Mouse (Mus musculus) right cerebral cortex, postnatal 36 days (tissue): ENCODE data around the gene Wdr93.
"Not testable (repeated sequence)": the region's sequence is repeated elsewhere in the genome, so short reads cannot be mapped to it uniquely, and the experiment has no call there.

Experiments
- DNase-seq, 2 experiments: peaks; one replicate each; pipeline ENCODE4 v3.0.0; 2022; ENCODE audit warnings: low spot score in 2 of 2, mixed read lengths in 1 of 2

The Wdr93 gene

DNA sequence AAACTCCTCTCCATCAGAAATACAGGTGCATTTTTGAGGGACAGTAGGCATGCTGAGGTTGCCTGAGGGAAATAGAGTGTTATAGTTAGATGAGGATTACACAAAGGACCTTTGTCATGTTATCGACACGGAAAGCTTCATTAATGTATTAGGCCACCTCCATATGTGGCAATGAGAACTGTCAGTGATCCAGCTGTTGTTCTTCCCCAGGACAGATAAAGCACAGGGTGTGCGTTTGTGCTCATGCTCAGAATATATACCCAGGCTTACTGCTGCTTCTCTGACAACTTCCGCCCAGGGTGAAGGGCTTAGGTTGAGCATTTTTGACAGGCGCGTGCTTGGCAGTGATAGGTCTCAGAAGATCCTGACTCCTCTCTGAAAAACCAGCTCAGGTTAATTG lies 6.5 kb downstream of the Wdr93 start:
- no peak for DNase-seq

GRCm38 (mm10) chr7:79756334-79756733 lies 13.4 kb downstream of the Wdr93 start:
- no peak for DNase-seq

- DNase-seq, result no peak
Measured at GRCm38 (mm10) chr7:79758176-79758575, 15.2 kb downstream of the Wdr93 start.

DNA sequence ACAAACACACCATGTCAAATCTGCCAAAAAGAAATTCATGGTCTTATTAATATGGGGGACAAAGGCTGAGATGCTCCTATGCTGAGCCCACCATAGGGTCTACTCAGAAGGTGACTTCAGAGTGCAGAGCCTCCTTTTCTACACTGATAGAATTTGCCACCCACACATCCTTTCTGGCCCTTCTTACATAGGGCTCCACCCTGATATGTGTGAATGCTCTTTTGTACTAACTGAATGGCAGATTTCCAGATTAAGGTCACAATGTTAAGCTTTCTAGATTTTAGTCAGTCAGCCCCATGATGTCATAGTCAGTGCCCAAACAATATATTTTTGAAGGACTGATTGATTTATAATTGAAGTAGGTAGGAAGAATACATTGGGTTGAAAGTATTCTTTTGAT lies 16.8 kb downstream of the Wdr93 start:
- DNase-seq, result no peak

- DNase-seq, result no peak
Measured at GRCm38 (mm10) chr7:79761124-79761876, 18.3 kb downstream of the Wdr93 start.

GRCm38 (mm10) chr7:79762106-79762505 lies 19.1 kb downstream of the Wdr93 start:
- DNase-seq, result no peak

DNA sequence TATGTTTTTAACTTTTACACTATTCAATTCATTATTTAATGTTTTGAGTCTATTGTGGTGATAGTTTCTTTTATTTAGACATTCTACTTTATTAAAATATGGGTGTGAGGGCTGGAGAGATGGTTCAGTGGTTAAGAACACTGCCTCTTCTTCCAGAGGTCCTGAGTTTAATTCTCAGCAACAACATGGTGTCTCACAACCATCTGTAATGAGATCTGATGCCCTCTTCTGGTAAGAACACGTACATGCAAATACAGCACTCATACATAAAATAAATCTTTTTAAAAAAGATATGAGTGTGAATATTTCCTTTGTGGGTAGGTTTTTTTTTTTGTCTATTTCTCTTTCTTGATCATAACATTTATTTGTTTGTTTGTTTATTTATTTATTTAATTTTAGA lies 23.0 kb downstream of the Wdr93 start:
- no peak for DNase-seq

- DNase-seq, result no peak
Measured at GRCm38 (mm10) chr7:79769664-79770063, 26.7 kb downstream of the Wdr93 start.

- DNase-seq, result peak in 1 of 2 experiments; percentile 57
Measured at GRCm38 (mm10) chr7:79771561-79772512, 28.9 kb downstream of the Wdr93 start.

DNA sequence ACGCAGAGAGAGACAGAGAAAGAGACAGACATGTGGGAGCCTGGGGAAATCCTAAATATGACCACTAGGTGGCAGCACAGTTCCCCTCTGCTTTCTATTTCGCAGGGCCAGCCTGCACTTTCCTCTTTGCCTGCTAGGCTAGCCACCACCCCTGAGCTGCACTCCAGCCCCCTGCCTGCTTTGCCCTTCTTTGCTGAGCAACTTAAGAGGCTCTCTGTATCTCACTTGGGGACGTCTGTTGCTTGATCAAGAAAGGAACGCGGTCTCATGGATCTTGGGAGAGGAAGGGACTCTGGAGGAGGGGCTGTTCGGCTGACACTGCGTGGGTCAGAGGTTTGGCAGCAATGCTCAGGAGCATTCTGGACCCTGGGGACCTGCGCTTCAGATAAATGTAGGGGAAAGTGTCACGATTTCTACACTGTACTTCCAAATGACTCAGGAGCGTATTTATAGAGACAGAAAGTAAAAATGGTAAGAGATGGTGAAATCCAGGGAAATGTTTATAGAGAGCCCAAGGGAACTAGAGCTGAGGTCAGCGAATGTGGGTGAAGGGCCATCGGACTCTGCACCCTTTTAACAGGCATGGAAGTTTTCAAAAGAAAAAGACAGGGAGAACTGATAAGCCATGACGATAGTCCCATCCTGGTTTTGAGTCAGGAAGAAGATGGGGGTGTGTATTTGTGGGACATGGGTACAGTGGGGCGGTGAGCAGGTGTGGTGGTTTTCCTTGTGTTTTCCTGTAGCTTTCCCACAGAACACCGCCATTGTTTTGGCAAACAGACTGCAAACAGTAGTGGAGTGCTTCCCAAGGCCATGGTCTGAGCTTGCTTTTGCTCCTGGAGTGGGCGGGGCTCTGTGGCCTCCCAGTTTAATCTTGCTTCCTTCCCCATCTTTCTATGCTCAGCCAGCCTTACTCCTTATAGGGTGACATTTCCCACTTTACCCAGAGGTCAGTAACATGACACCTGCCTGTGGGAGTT lies 38.0 kb downstream of the Wdr93 start:
- peak; percentile 32 to 41 for DNase-seq

DNA sequence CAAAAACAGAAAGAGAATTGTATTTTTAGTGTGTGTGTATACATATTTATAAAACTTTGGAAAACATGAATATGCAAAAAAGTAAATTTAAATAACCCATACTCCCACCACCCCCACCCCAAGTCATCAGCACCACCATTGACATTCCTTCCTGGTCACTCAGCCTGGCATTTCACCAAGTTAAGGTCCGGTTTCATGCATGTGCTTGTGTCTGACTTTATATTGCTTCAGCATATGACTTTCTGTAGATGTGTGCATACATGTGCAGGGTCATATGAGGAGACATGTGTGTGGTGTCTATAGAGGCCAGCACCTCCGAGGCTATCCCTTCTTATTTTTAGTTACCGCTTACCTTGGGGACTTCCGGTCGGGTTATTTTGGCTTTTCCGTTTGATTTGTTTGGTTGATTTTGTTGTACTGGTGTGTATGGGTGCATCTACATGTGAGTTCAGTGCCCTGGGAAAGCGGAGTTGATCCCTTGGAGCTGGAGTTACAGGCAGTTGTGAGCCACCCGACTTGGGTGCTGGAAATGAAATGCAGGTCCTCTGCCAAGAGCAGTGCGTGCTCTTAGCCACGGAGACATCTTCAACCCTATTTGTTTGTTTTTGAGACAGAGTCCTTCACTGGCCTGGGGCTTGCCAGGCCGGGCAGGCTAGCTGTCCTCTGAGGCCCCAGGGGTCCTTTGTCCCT lies 39.0 kb downstream of the Wdr93 start:
- no peak for DNase-seq

DNA sequence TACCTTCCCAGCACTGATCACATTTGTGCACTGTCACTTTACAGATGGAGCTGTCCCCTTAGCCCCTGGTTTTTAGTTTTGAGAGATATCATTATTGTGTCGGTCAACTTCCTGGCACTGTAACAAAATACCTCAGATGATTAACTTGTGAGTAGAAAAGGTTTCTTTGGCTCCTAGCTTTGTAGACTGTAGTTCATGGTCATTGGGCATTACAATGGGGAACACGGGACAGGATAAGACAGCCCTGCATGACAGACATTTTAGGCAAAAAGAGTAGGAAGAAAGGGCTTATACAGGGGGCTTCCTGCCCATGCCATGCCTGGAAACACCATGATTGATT lies 39.5 kb downstream of the Wdr93 start:
- DNase-seq, result no peak

DNA sequence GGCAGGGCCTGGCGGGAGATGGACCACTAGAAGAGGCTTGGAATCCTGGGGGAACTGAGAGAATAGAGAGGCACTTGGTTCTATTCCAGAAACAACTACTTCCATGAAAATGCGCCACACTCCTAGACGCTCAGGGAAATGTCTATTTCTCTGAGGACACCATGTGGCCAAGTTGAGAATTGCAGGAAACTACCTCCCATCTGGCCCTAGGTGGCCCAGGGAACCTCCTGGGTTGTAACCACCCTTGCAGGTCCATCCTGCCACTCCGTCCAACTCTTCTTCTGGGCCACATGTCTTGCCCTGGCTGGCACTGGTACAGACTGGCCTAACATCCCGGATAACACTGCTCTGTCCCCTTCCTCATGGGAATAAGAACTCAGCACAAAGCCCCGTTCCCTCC lies 43.3 kb downstream of the Wdr93 start:
- DNase-seq, result peak in 1 of 2 experiments; percentile 33

DNA sequence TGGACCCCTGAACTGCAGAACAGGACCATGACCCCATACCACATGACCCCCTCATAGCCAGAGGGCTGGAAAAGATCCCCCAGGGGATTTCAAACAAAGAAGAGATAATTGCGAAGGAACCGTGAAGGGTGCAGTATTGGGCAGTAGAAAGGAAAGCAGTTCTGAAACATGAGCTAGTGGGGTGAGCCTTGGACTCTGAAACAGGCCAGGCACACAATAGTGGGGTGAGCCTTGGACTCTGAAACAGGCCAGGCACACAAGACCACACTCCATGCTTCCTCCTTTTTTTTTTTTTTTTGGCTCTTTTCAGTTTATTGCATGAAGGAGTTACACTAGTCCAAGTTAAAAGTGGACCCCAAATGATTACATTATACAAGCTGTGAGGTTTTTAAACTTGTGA lies 46.8 kb downstream of the Wdr93 start:
- not testable (repeated sequence) for DNase-seq

- DNase-seq, result no peak
Measured at GRCm38 (mm10) chr7:79792635-79793421, 49.9 kb downstream of the Wdr93 start.

DNA sequence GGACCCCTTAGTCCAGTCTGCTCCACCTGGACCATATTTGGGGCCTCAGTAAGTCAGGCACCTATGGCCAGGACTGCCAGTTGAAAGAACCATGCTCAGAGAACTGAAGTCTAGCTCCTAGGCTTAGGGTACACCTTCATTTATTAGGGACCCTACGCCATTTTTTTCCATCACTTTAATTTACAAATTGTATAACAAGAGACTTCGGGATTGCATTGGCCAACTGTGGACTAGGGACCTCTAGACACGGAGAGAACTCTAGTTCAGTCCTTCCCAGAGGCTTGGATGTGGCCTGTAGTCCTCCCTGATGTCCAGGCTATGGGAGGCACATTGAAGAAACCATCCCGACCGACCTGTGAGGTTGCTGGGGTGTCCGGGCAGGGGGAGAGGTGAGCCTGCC lies 50.7 kb downstream of the Wdr93 start, which contains the start of gene Mesp1:
Mesp1 (minus strand) TSS at position 101 of the 400 bp plus-strand sequence.
- no peak for DNase-seq

GRCm38 (mm10) chr7:79798606-79799005 lies 55.6 kb downstream of the Wdr93 start:
- DNase-seq, result no peak

- peak; percentile 59 to 61 for DNase-seq
Measured at GRCm38 (mm10) chr7:79799048-79799447, 56.1 kb downstream of the Wdr93 start.

DNA sequence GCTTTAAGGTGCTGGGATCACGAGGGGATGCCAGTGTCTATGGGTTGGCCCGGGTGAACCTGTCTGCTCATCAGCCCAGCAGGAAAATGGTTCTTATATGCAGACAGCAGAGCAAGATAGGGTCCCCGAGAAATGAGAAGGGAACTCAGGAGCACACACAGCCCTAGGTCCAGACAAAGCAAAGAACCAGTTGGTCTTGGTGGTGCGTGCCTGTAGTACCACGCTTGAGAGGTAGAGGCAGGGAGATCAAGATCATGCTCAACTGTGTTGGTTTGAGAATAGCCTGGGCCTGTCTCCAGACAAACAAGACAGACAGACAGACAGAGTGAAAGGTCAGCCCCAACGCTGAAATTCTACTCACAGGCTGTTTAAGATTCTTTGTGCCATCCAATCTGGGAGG lies 56.5 kb downstream of the Wdr93 start:
- DNase-seq, result no peak

- DNase-seq, result no peak
Measured at GRCm38 (mm10) chr7:79800336-79800735, 57.4 kb downstream of the Wdr93 start.
